Mouse (Mus musculus) embryonic stem cell, embryonic (primary cell): ENCODE results near the gene Gm49345.

ENCODE experiments used
- CTCF ChIA-PET, 4 experiments: fragments of 300-600 bp in 2 of 4; fragments of 350-600 bp in 2 of 4; sonication (Branson Sonifier 250); formaldehyde crosslinking; loops; one replicate each; lab custom pipeline; 2022; ENCODE audit warnings: inconsistent platforms in 2 of 4; lab: Charles Lee
- POLR2A ChIA-PET, 4 experiments: fragments of 300-600 bp in 2 of 4; fragments of 350-600 bp in 2 of 4; sonication (Branson Sonifier 250); formaldehyde crosslinking; loops; one replicate each; lab custom pipeline; 2022; ENCODE audit warnings: antibody characterized with exemption in 4 of 4, inconsistent platforms in 1 of 4; lab: Charles Lee

Gene Gm49345

DNA sequence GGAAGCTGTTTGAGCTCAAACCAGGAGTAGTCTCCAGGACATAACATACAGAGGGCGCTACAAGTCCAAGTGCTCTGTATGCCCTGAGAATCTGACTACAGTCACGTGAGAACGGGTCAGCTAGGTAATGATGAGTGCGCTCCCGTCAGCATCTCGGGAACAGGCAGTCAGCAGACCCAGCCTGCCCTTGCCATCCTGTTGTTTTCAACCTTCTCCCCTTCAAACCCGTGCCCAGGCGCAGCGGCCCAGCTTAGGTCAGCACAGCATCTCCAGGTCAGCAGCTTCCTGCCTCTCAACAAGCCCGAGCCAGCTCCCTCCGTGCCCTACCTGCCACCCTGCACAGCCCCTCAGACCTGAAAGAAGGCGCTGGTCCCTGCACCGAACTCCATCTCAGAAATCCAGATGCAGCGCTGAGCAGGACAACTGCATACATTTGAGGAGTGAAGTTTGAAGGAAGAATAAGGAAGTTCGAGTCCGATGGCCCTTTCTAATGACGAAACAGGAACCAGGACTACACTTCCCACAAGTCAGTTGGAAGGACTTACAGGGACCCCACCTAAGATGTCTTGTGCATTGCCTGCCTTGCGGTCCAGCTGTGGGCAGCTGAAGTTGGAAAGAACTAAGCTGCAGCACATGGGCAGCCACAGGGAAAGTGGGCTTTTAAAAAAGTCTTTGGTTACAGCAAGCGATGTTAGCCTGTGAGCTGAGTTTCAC, at the start of gene Gm49345, which contains the start of gene Zfp729a:
TSS of gene Gm49345 (minus strand) at position 476 of the 714 bp plus-strand sequence.
TSS of gene Zfp729a (minus strand) at position 498 of the 714 bp plus-strand sequence.
- POLR2A ChIA-PET: interaction anchor here (0.6 to 4.6 kb wide), 43 partner anchors 10 to 293 kb away, joined by 3 to 44 read pairs (median 5); partner anchors contain the start of genes Zfp729b (in 3 of the 4), Gm10037 (in 1 of the 4), Zfp493 (in 1 of the 4) and Zfp738 (in 1 of the 4)
- CTCF ChIA-PET: interaction anchor here (0.5 to 1.8 kb wide), 24 partner anchors 13 to 685 kb away, joined by 3 to 14 read pairs (median 5); partner anchors contain the start of genes Zfp729b (in 3 of the 4), Gm10037 (in 1 of the 4), Zfp58 (in 1 of the 4) and Zfp65 (in 1 of the 4)

DNA sequence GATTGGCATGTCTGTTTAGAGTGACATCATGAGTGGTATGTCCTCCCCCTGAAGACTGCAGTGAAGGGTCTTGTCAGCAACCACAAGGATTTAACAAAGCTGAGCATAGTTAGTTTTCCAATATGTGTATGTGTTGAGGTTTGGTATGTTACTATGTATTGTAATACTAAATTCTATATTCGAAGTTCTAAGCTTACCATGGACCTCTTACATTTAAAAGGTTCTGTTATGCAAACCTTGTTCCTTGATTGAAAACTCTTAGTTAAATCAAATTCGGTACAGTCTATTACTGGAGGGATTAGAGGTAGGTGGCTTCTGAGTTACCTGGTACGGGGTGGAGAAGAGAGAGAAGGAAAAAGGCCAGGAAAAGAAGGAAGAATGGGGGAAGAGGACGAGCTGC, 49.4 kb upstream of the Gm49345 start, which contains the start of gene Zfp738:
TSS of gene Zfp738 (minus strand) at position 101 of the 400 bp plus-strand sequence.
- ChIA-PET CTCF (no interaction called here), POLR2A (interaction anchor here in 2 of 4 experiments (0.6 to 2.3 kb wide), 11 partner anchors 10 to 158 kb away, joined by 3 to 11 read pairs (median 4); partner anchors contain the start of genes Gm49345 (in 1 of the 2), Zfp273 (in 1 of the 2), Zfp729a (in 1 of the 2) and Zfp729b (in 1 of the 2))

DNA sequence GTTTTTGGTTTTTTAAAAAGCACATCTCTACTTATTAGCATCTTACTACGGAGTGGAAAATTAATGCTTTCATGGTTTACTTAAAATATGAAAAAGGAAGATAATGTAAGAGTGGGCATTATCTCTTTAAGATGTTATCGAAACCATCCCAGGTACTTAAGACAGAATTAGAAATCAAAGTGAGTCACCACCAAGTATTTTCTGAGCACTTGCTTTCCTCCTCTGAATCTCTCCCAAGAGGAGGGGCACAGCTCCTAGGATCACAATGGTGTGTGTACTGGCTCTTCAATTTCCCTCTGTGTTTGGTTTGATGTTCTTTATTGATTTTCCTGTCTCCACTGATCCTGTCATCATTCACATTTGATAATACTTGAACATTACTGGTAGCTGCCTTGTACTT, 46.3 kb upstream of the Gm49345 start:
- ChIA-PET CTCF (interaction anchor here (0.6 to 2.0 kb wide), 14 partner anchors 33 to 423 kb away, joined by 3 to 14 read pairs (median 5); partner anchors contain the start of genes Gm49345 (in 4 of the 4), Zfp729a (in 4 of the 4), Gm10037 (in 2 of the 4) and Zfp729b (in 1 of the 4)), POLR2A (interaction anchor here (0.6 to 2.6 kb wide), 36 partner anchors 10 to 378 kb away, joined by 3 to 44 read pairs (median 5); partner anchors contain the start of genes Gm49345 (in 4 of the 4), Zfp729a (in 4 of the 4), Zfp729b (in 3 of the 4) and Gm10037 (in 2 of the 4))

DNA sequence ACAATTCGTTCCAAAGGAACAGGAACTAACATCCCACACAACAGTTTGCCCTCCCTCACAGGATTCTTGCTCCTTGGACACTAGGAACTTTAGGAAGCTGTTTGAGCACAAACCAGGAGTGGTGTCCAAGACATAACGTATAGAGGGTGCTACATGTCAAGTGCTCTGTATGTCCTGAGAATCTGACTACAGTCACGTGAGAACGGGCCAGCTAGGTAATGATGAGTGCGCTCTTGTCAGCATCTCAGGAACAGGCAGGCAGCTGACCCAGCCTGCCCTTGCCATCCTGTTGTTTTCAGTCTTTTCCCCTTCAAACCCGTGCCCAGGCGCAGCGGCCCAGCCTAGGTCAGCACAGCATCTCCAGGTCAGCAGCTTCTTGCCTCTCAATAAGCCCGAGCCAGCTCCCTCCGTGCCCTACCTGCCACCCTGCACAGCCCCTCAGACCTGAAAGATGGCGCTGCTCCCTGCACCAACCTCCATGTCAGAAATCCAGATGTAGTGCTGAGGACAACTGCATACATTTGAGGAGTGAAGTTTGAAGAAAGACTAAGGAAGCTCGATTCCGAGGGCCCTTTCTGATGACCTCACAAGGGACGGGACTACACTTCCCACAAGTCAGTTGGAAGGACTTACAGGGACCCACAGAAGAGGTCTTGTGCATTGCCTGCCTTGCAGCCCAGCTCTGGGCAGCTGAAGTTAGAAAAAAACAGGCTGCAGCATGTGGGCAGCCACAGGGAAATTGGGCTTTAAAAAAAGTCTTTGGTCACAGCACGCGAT, 45.6 kb upstream of the Gm49345 start:
- ChIA-PET POLR2A (interaction anchor here (0.6 to 2.6 kb wide), 38 partner anchors 10 to 461 kb away, joined by 3 to 44 read pairs (median 5); partner anchors contain the start of genes Gm49345 (in 4 of the 4), Zfp729a (in 4 of the 4), Zfp729b (in 3 of the 4) and Gm10037 (in 2 of the 4)), CTCF (interaction anchor here (0.6 to 2.0 kb wide), 14 partner anchors 32 to 422 kb away, joined by 3 to 14 read pairs (median 5); partner anchors contain the start of genes Gm49345 (in 4 of the 4), Zfp729a (in 4 of the 4), Gm10037 (in 2 of the 4) and Zfp729b (in 1 of the 4))

DNA sequence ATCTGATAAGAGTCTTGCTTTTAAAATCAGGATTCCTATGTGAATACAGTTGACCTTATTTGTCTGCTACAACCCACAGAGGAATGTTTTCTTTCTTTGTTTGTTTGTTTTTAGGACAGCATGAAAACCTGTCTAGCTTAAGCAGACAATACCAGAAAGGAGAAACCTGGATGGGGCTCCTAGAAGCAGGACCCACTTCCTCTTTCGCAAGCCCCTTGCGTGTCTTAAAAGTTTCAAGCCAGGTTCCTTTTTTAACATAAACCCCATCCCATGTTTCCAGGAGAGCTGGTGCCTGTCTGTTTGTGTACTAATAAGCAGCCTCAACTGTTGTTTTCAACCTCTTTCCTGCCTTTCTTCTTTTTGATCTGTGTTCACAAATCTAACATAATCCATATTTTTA, 37.3 kb upstream of the Gm49345 start:
- POLR2A ChIA-PET: no interaction called here
- CTCF ChIA-PET: no interaction called here

DNA sequence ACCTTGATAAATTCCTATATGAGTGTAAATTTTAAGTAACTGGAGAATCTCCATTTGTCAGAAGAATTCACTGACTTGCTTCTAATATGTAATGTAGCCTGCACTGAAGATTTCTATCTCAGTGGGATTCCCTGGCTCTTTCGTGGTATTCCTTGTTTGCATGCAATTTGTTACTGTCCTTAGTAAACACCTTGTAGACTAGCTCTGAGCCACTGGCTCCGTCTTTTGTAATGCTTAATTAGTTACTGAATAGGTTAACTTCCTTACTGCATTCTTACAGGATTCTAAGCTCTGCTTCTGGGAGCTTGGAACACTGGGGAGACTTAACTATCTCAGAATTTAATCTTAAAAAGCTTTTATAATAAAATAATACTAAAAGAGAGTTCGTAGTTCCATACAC, 14.9 kb upstream of the Gm49345 start:
- CTCF ChIA-PET: interaction anchor here in 1 of 4 experiments (0.6 to 1.6 kb wide), 3 partner anchors 15 to 192 kb away, joined by 3 to 9 read pairs (median 5); partner anchors contain the start of genes Gm49345, Zfp729a and Zfp729b

DNA sequence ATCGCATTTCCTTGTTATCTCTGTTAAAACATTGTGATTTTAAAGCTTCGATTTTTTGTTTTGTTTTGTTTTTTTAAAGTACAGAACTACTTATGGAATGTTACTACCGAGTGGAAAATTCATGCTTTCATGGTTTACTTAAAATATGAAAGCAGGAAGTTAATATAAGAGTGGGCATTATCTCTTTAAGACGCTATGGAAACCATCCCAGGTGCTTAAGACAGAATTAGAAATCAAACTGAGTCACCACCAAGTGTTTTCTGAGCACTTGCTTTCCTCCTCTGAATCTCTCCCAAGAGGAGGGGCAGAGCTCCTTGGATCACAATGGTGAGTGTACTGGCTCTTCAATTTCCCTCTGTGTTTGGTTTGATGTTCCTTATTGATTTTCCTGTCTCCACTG, 27.5 kb downstream of the Gm49345 start:
- POLR2A ChIA-PET: interaction anchor here (0.6 to 4.3 kb wide), 20 partner anchors 15 to 234 kb away, joined by 3 to 32 read pairs (median 4); partner anchors contain the start of genes Gm49345 (in 3 of the 4) and Zfp729a (in 3 of the 4)
- CTCF ChIA-PET: interaction anchor here in 3 of 4 experiments (0.6 to 1.9 kb wide), 4 partner anchors 27 to 146 kb away, joined by 3 to 7 read pairs (median 4); partner anchors contain the start of genes Gm49345 (in 1 of the 3) and Zfp729a (in 1 of the 3)

More for the DNA sequence above, 14.9 kb upstream of the Gm49345 start:
- POLR2A ChIA-PET: interaction anchor here in 3 of 4 experiments (0.6 to 3.1 kb wide), 12 partner anchors 12 to 178 kb away, joined by 3 to 43 read pairs (median 3); partner anchors contain the start of genes Gm49345 (in 2 of the 3), Zfp729a (in 2 of the 3), Gm10037 (in 1 of the 3) and Zfp65 (in 1 of the 3)

DNA sequence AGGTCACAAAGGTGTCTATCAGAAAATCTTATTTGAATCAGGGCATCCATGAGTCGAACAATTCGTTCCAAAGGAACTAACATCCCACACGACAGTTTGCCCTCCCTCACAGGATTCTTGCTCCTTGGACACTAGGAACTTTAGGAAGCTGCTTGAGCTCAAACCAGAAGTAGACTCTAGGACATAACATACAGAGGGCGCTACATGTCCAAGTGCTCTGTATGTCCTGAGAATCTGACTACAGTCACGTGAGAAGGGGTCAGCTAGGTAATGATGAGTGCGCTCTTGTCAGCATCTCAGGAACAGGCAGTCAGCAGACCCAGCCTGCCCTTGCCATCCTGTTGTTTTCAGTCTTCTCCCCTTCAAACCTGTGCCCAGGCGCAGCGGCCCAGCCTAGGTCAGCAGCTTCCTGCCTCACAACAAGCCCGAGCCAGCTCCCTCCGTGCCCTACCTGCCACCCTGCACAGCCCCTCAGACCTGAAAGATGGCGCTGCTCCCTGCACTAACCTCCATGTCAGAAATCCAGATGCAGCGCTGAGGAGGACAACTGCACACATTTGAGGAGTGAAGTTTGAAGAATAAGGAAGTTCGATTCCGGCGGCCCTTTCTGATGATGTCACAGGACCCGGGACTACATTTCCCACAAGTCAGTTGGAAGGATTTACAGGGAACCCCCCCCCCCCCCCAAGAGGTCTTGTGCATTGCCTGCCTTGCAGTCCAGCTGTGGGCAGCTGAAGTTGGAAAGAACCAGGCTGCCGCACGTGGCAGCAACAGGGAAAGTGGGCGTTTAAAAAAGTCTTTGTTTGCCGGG, 28.3 kb downstream of the Gm49345 start, which contains the start of gene Zfp729b:
TSS of gene Zfp729b (minus strand) at position 642 of the 811 bp plus-strand sequence.
- POLR2A ChIA-PET: interaction anchor here (0.6 to 4.3 kb wide), 25 partner anchors 14 to 505 kb away, joined by 3 to 32 read pairs (median 4); partner anchors contain the start of genes Gm49345 (in 3 of the 4), Zfp729a (in 3 of the 4) and Zfp738 (in 1 of the 4)

DNA sequence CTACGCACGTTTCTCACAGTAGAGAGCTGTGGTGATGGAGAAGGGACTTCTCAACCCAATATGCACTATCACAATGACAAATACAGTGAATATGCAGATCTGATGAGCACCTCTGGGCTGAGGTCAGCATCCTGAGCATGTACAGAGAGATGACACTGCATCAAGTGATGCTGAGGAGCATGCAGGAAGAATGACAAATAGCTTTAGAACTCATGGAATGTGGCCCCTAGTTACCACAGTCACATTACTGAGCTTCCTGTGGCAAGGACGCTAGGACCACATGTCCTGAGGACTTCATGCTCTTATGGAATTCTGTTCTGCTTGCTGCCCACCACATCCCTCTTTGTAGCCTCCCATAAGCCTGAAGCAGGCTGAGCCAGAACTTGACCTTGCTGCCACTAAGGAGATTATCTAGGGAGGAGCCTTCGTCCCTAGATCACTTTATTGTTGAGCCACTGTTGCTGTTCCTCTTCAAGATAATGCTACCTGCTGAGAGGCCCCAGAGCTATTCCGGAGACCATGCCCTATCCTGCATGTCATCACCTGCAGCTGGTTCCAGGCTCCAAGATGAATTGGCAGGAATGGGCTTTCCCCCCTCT, 64.9 kb downstream of the Gm49345 start:
- CTCF ChIA-PET: interaction anchor here in 1 of 4 experiments (0.6 kb wide), 1 partner anchor 241 kb away, joined by 3 read pairs; the partner anchor contains the start of gene Zfp595

More for the DNA sequence above, 28.3 kb downstream of the Gm49345 start, which contains the start of gene Zfp729b:
- CTCF ChIA-PET: interaction anchor here in 3 of 4 experiments (0.6 to 1.9 kb wide), 9 partner anchors 28 to 222 kb away, joined by 3 to 10 read pairs (median 4); partner anchors contain the start of genes Gm49345 (in 2 of the 3), Zfp729a (in 2 of the 3) and Gm10037 (in 1 of the 3)

DNA sequence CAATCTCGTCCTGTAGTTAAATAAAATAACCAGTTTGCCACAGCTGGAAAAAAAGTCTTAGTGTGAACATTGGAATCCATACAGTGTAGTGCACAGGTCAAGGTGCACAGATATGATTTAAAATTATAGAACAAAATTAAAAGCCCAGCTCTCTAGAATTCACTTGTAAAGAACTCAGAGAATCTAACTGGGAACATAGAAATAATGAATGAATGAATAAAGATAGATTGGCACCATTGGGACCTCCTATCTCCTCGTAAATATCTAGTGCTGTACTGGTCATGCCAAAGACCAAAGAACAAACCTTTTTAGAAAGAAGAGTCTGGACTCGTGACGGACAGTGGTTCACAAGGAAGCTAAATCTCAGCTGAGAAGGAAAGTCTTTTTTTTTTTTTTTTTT, 83.8 kb downstream of the Gm49345 start, which contains the start of gene Zfp748:
TSS of gene Zfp748 (minus strand) at position 101 of the 400 bp plus-strand sequence.
- CTCF ChIA-PET: interaction anchor here in 2 of 4 experiments (0.5 to 0.6 kb wide), 2 partner anchors 130 to 292 kb away, joined by 3 read pairs; no protein-coding TSS in a partner anchor
- POLR2A ChIA-PET: interaction anchor here in 2 of 4 experiments (0.9 to 1.3 kb wide), 2 partner anchors 70 to 190 kb away, joined by 4 to 6 read pairs; partner anchors contain the start of gene Zfp874b (in 1 of the 2)

More for the DNA sequence above, 64.9 kb downstream of the Gm49345 start:
- POLR2A ChIA-PET: interaction anchor here in 1 of 4 experiments (0.9 to 1.1 kb wide), 3 partner anchors 9 to 213 kb away, joined by 3 read pairs; partner anchors contain the start of gene Gm28044

DNA sequence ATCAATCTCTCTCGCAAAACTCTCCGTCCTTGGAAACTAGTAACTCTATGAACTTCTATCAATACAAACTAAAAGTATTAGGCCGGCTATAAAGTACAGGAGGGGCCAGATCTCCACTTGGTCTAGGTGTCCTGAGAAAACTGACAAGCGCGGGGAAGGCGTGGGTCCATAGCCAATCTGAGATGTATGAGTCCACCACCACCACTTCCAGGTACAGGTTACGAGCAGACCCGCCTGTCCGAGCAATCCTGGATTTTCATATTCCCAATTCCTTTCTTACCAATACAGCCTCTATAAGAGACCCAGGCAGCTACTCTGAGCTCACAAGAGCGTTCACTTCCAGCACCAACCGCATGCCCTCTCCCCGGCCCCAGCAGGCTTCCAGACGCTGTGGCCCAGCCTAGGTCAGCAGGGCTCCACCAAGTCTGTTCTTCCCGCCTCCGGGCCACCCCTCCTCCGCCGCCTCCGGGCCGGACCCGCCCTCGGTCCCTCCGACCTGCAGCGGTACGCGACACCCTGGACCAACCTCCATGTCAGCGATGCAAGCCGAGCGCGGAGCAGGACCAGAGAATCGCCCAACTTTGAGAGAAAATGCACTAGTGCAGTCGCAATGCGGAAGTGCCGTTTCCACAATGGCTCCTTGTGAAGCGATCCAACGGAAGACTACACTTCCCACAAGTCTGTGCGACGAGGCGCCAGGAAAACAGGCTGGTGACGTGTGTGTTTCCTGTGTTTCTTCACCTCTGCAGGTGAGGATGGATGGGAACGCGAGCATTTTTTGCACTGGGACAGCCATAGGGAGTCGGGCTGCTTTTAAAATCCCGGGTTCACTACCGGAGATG, 84.8 kb downstream of the Gm49345 start:
- ChIA-PET CTCF (interaction anchor here in 1 of 4 experiments (0.6 kb wide), 1 partner anchor 625 kb away, joined by 3 read pairs; no protein-coding TSS in a partner anchor), POLR2A (interaction anchor here in 2 of 4 experiments (0.6 to 1.4 kb wide), 5 partner anchors 13 to 191 kb away, joined by 3 to 6 read pairs (median 3); partner anchors contain the start of gene Zfp874b (in 1 of the 2))

DNA sequence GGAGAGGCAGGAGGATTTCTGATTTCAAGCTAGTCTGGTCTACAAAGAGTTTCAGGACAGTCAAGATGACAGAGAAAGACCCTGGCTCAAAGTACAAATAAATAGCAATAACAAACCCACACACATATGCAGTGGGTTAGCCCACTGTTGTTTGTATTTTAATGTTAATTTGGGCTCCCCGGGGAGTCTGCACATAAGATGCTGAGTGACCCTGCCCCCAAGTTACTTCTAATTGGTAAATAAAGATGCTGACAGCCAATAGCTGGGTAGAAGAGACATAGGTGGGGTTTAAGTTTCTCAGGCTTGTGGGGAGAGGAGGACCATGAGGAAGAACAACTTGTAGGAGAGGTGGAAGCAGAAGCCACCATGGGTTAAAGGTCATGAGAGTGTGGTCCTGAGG, 91.6 kb downstream of the Gm49345 start:
- POLR2A ChIA-PET: interaction anchor here in 1 of 4 experiments (0.7 to 1.5 kb wide), 3 partner anchors 17 to 942 kb away, joined by 3 to 4 read pairs (median 4); no protein-coding TSS in a partner anchor
- CTCF ChIA-PET: no interaction called here
